Mouse (Mus musculus): ENCODE results near the gene Il5ra.

Gene Il5ra

GRCm38 (mm10) chr6:106738229-106738628, 10.6 kb downstream of the Il5ra start:
- DNase-seq (ENCODE audit: low read depth), result no peak

GRCm38 (mm10) chr6:106732563-106732962, 16.3 kb downstream of the Il5ra start:
- no peak for DNase-seq (ENCODE audit: low read depth)

- DNase-seq (ENCODE audit: low read depth), result no peak
These were observed 19.0 kb downstream of the Il5ra start for GRCm38 (mm10) chr6:106729682-106730314.

GRCm38 (mm10) chr6:106727703-106728102, 21.1 kb downstream of the Il5ra start:
- no peak for DNase-seq (ENCODE audit: low read depth)

GRCm38 (mm10) chr6:106726078-106726477, 22.8 kb downstream of the Il5ra start:
- no peak for DNase-seq (ENCODE audit: low read depth)

- DNase-seq (ENCODE audit: low read depth), result no peak
These were observed 23.2 kb downstream of the Il5ra start for GRCm38 (mm10) chr6:106725642-106726041.

- DNase-seq (ENCODE audit: low read depth), result no peak
These were observed 43.3 kb downstream of the Il5ra start for GRCm38 (mm10) chr6:106705506-106706035.

- DNase-seq (ENCODE audit: low read depth), result no peak
These were observed 46.9 kb downstream of the Il5ra start for GRCm38 (mm10) chr6:106701931-106702330.

GRCm38 (mm10) chr6:106675581-106675980, 73.3 kb downstream of the Il5ra start:
- no peak for DNase-seq (ENCODE audit: low read depth)

- no peak for DNase-seq (ENCODE audit: low read depth)
These were observed 84.8 kb downstream of the Il5ra start for GRCm38 (mm10) chr6:106663780-106664651.

All from fibroblast of lung, adult 2 months (primary cell).